Mouse (Mus musculus) E14TG2a.4 (cell line): ENCODE data around the gene Cd164l2.

Experiments used
- H3K27me3 ChIP-seq: 2 replicates; pipeline ENCODE4 v1.6.1; 2014; ENCODE audit warnings: low read length, control low read depth; ENCODE audit not compliant: insufficient read depth
- H3K36me3 ChIP-seq: 2 replicates; pipeline ENCODE4 v1.6.1; 2014; ENCODE audit warnings: low read length, control low read depth; ENCODE audit not compliant: insufficient read depth
- H3K4me1 ChIP-seq: replicated peaks from 2 replicates; pipeline ENCODE4 v1.6.1; 2014; ENCODE audit warnings: low read depth, low read length, control low read depth
- H3K4me3 ChIP-seq: replicated peaks from 2 replicates; pipeline ENCODE4 v1.5.1; 2014; ENCODE audit warnings: mild to moderate bottlenecking, low read length
- H3K9me3 ChIP-seq: 2 replicates; pipeline ENCODE4 v1.6.1; 2014; ENCODE audit warnings: low read length, control low read depth
- CTCF ChIP-seq: conservative IDR thresholded peaks from 2 replicates; pipeline ENCODE4 v1.5.1; 2014; ENCODE audit warnings: low read length
- NANOG ChIP-seq: IDR thresholded peaks from 2 replicates; pipeline ENCODE4 v1.6.1; 2014; ENCODE audit warnings: borderline replicate concordance, low read length, mixed read lengths
- POU5F1 ChIP-seq: IDR thresholded peaks from 2 replicates; pipeline ENCODE4 v1.6.1; 2014; ENCODE audit warnings: low read length, borderline replicate concordance

Cd164l2 gene

DNA sequence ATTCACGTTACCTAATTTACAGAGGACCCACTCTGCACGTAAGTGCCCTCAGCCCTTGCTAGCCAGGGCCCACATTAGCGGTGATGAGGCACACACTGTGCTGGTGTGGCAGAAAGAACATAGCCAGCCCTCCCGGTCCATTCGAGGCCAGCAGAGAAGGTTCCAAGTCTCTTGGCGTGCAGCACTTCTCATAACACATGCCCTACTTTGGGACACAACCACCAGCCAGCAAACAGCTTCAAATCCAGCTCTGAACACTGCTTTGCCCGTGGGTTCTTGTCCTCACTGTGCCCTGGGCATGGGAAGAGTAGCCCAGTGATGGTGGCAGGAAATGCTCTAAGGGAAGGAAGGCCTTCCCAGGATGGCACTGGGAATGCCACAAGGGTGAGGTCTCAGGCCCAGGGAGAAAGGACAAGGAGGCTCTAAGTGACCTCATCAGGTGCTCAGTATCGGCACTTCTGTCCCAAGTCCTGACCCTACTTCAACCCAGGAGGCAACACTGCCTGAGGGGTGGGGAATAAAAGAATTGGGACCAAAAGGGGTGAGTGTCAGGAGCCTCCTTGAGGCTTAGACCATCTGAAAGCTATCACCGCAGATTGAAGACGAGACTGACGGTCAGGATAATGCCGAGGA lies 54.4 kb downstream of the Cd164l2 start:
- H3K9me3 ChIP-seq: no peaks in the 10 kb centered on the region
- peaks cover 26% of the 10 kb centered on the region for H3K4me1 ChIP-seq
- TF ChIP-seq CTCF: no peak
- TF ChIP-seq POU5F1: no peak
- no peak for TF ChIP-seq NANOG
- H3K4me3 ChIP-seq: no peak overlapping the region
- H3K27me3 ChIP-seq: no peaks in the 10 kb centered on the region
- peaks cover 66% of the 10 kb centered on the region for H3K36me3 ChIP-seq

GRCm38 (mm10) chr4:133268931-133269330 lies 57.0 kb downstream of the Cd164l2 start:
- Histone ChIP-seq H3K4me1 (peaks cover under 1% of the 10 kb centered on the region; the same call in 1 of the 2 replicates), H3K4me3 (no peak overlapping the region), H3K27me3 (no peaks in the 10 kb centered on the region), H3K36me3 (peaks cover 68% of the 10 kb centered on the region), H3K9me3 (no peaks in the 10 kb centered on the region)
- no peak for TF ChIP-seq CTCF
- no peak for TF ChIP-seq NANOG
- TF ChIP-seq POU5F1: no peak

- Histone ChIP-seq H3K9me3 (no peaks in the 10 kb centered on the region), H3K27me3 (no peaks in the 10 kb centered on the region), H3K36me3 (peaks cover 71% of the 10 kb centered on the region), H3K4me1 (peaks cover 4% of the 10 kb centered on the region; the same call in 1 of the 2 replicates), H3K4me3 (no peak overlapping the region)
- no peak for TF ChIP-seq CTCF
- TF ChIP-seq NANOG: no peak
- no peak for TF ChIP-seq POU5F1
Observed at GRCm38 (mm10) chr4:133269596-133269995, 57.7 kb downstream of the Cd164l2 start.

- Histone ChIP-seq H3K4me3 (no peak overlapping the region), H3K4me1 (peaks cover 18% of the 10 kb centered on the region), H3K27me3 (no peaks in the 10 kb centered on the region), H3K36me3 (peaks cover 73% of the 10 kb centered on the region), H3K9me3 (no peaks in the 10 kb centered on the region)
- TF ChIP-seq POU5F1 (no peak), NANOG (no peak), CTCF (no peak)
Observed at GRCm38 (mm10) chr4:133270929-133271328, 59.0 kb downstream of the Cd164l2 start.
